Mouse (Mus musculus): ENCODE measurements around the gene Gm5615. TPM values are rescaled to one million over a fixed set of nuclear protein-coding genes. Genes with fewer than 3 reads are reported as not detected.

The Gm5615 gene
- polyA plus RNA-seq (2015; fragmentation: Nextera tagmentation; extraction: Ambion mirVana), result not detected in 2 replicates

GRCm38 (mm10) chr9:36541863-36542262, at the start of gene Gm5615:
Gm5615 (minus strand) TSS chr9:36541963.
- Histone ChIP-seq H3K4me2 (ENCODE audit: low read depth, low read length) (no peak within 1 kb of the TSS), H3K4me3 (ENCODE audit: low read length) (no peak within 1 kb of the TSS), H3K4me1 (ENCODE audit: control insufficient read depth, insufficient read depth, low read length) (no peaks in the 10 kb centered on the region), H3K27ac (ENCODE audit: low read length) (no peak within 1 kb of the TSS), H3K36me3 (ENCODE audit: control insufficient read depth, insufficient read depth, low read length) (no peaks in the 10 kb centered on the region), H3K9ac (ENCODE audit: low read depth, low read length) (no peak within 1 kb of the TSS), H3K9me3 (ENCODE audit: control insufficient read depth, low read length) (no peaks in the 10 kb centered on the region), H3K27me3 (replicated peaks; ENCODE audit: control insufficient read depth, insufficient read depth, low read length) (no peaks in the 10 kb centered on the region)
- 91% methylated on average over 2 of the region's 2 CpGs for WGBS
- no peak for ATAC-seq

GRCm38 (mm10) chr9:36582535-36582934, 40.8 kb upstream of the Gm5615 start, which contains the start of gene Gm17689:
Gm17689 (minus strand) TSS chr9:36582635.
- Histone ChIP-seq H3K9me3 (ENCODE audit: control insufficient read depth, low read length) (0 out of 2 replicates have a peak, but pooled peaks cover 5% of the 10 kb centered on the region), H3K4me2 (ENCODE audit: low read depth, low read length) (no peak within 1 kb of the TSS), H3K36me3 (ENCODE audit: control insufficient read depth, insufficient read depth, low read length) (no peaks in the 10 kb centered on the region), H3K9ac (ENCODE audit: low read depth, low read length) (no peak within 1 kb of the TSS), H3K27me3 (replicated peaks; ENCODE audit: control insufficient read depth, insufficient read depth, low read length) (no peaks in the 10 kb centered on the region), H3K4me3 (ENCODE audit: low read length) (no peak within 1 kb of the TSS), H3K27ac (ENCODE audit: low read length) (no peak within 1 kb of the TSS), H3K4me1 (ENCODE audit: control insufficient read depth, insufficient read depth, low read length) (no peaks in the 10 kb centered on the region)
- ATAC-seq, result no peak
- WGBS, result 70% methylated on average over 1 of the region's 1 CpGs

DNA sequence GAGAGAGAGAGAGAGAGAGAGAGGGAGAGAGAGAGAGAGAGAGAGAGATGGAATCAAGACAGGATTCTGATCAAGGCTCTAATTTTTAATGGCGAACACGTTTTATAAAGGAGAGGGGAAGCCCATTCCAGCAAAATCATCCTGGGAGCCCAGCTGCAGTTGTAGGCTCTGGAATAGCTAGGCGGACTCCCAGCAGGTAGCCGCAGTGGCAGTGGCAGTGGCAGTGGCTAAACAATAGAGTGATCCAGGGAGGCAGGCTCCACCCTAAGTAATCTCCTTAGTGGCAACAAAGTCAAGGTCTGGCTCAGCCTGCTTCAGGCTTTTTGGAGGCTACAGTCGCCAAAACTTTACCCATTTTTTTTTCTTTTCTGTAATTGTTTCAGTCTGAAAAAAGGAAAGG, 37.6 kb downstream of the Gm5615 start:
- WGBS, result 83% methylated on average over 5 of the region's 5 CpGs
- H3K4me3 ChIP-seq (ENCODE audit: low read length), result no peak overlapping the region
- H3K27ac ChIP-seq (ENCODE audit: low read length), result no peak overlapping the region
- H3K9ac ChIP-seq (ENCODE audit: low read depth, low read length), result no peak overlapping the region
- H3K9me3 ChIP-seq (ENCODE audit: control insufficient read depth, low read length), result no peaks in the 10 kb centered on the region
- H3K36me3 ChIP-seq (ENCODE audit: control insufficient read depth, insufficient read depth, low read length), result no peaks in the 10 kb centered on the region
- ATAC-seq, result no peak
- no peaks in the 10 kb centered on the region for H3K4me1 ChIP-seq (ENCODE audit: control insufficient read depth, insufficient read depth, low read length)
- H3K27me3 ChIP-seq (replicated peaks; ENCODE audit: control insufficient read depth, insufficient read depth, low read length), result no peaks in the 10 kb centered on the region
- no peak overlapping the region for H3K4me2 ChIP-seq (ENCODE audit: low read depth, low read length)

DNA sequence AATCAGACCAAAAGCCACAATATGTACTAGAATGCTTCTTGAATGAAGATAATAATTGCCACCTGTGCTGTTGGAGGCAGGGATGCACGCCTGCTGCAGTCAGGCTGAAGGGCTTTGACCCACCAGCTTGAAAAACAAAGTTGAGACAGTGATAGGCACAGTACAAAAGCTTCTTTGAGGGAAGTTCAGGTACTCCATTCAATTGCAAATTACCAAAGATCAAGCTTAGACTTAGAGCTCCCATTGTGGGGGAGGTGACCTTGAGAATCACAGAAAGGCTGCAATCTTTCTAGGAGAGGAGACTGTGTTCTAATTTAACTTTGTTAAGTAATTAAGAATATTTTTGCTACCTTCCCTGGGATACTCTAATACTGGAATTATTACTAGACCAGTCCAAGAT, 45.9 kb downstream of the Gm5615 start:
- Histone ChIP-seq H3K4me1 (ENCODE audit: control insufficient read depth, insufficient read depth, low read length) (no peaks in the 10 kb centered on the region), H3K4me3 (ENCODE audit: low read length) (no peak overlapping the region), H3K27ac (ENCODE audit: low read length) (no peak overlapping the region), H3K9ac (ENCODE audit: low read depth, low read length) (no peak overlapping the region), H3K4me2 (ENCODE audit: low read depth, low read length) (no peak overlapping the region), H3K36me3 (ENCODE audit: control insufficient read depth, insufficient read depth, low read length) (no peaks in the 10 kb centered on the region), H3K27me3 (replicated peaks; ENCODE audit: control insufficient read depth, insufficient read depth, low read length) (no peaks in the 10 kb centered on the region), H3K9me3 (ENCODE audit: control insufficient read depth, low read length) (no peaks in the 10 kb centered on the region)
- WGBS, result 48% methylated on average over 1 of the region's 1 CpGs
- no peak for ATAC-seq

GRCm38 (mm10) chr9:36494501-36495220, 47.1 kb downstream of the Gm5615 start:
- Histone ChIP-seq H3K9me3 (ENCODE audit: control insufficient read depth, low read length) (no peaks in the 10 kb centered on the region), H3K36me3 (ENCODE audit: control insufficient read depth, insufficient read depth, low read length) (no peaks in the 10 kb centered on the region), H3K4me1 (ENCODE audit: control insufficient read depth, insufficient read depth, low read length) (no peaks in the 10 kb centered on the region), H3K4me3 (ENCODE audit: low read length) (no peak overlapping the region), H3K4me2 (ENCODE audit: low read depth, low read length) (no peak overlapping the region), H3K9ac (ENCODE audit: low read depth, low read length) (no peak overlapping the region), H3K27me3 (replicated peaks; ENCODE audit: control insufficient read depth, insufficient read depth, low read length) (no peaks in the 10 kb centered on the region), H3K27ac (ENCODE audit: low read length) (no peak overlapping the region)
- no peak for ATAC-seq
- WGBS, result 87% methylated on average over 4 of the region's 4 CpGs

Other genes with a start within 250 kb of the Gm5615 start
- not detected in 2 replicates for gene Gm7257, start 110.1 kb downstream of the Gm5615 start, polyA plus RNA-seq (2015; fragmentation: Nextera tagmentation; extraction: Ambion mirVana)
- gene Gm9513, start 66.3 kb downstream of the Gm5615 start, polyA plus RNA-seq (2015; fragmentation: Nextera tagmentation; extraction: Ambion mirVana), result not detected in 2 replicates
- gene Gm17689, start 40.7 kb upstream of the Gm5615 start, polyA plus RNA-seq (2015; fragmentation: Nextera tagmentation; extraction: Ambion mirVana), result not detected in 2 replicates
- not detected in 2 replicates for gene A630095E13Rik, start 101.4 kb upstream of the Gm5615 start, polyA plus RNA-seq (2015; fragmentation: Nextera tagmentation; extraction: Ambion mirVana)
- gene Acrv1, start 151.3 kb upstream of the Gm5615 start, polyA plus RNA-seq (2015; fragmentation: Nextera tagmentation; extraction: Ambion mirVana), result not detected in 2 replicates
- gene Chek1, start 185.1 kb upstream of the Gm5615 start, polyA plus RNA-seq (2015; fragmentation: Nextera tagmentation; extraction: Ambion mirVana), result 17.9 and 24.3 TPM in 2 replicates
- gene Stt3a, start 225.7 kb upstream of the Gm5615 start, polyA plus RNA-seq (2015; fragmentation: Nextera tagmentation; extraction: Ambion mirVana), result 323 and 324 TPM in 2 replicates